Mouse (Mus musculus) large intestine, adult 2 months (tissue): ENCODE results near the gene Pcgf3. TPM values are rescaled to one million over a fixed set of nuclear protein-coding genes. Genes with fewer than 3 reads are reported as not detected.
"Not testable (repeated sequence)": the region's sequence is repeated elsewhere in the genome, so short reads cannot be mapped to it uniquely, and the experiment has no call there.

Experiments
- DNase-seq: peaks from one replicate; pipeline ENCODE4 v3.0.0-alpha.2; 2012; ENCODE audit warnings: low read depth, low spot score
- WGBS: fragments of 180-500 bp; shearing (Covaris S2); methylation state at CpG from one replicate; pipeline ENCODE4 v1.1.7; 2018; 5-methylcytosine and 5-hydroxymethylcytosine counted together
- polyA plus RNA-seq: library from polyadenylated mRNA; depleted of rRNA; stranded (reverse); fragments of >200 nt; gene quantifications from 2 replicates; pipeline ENCODE4 v1.2.3, GENCODE M21; 2012

The Pcgf3 gene
- polyA plus RNA-seq, 1 experiment, result 10.4 TPM

DNA sequence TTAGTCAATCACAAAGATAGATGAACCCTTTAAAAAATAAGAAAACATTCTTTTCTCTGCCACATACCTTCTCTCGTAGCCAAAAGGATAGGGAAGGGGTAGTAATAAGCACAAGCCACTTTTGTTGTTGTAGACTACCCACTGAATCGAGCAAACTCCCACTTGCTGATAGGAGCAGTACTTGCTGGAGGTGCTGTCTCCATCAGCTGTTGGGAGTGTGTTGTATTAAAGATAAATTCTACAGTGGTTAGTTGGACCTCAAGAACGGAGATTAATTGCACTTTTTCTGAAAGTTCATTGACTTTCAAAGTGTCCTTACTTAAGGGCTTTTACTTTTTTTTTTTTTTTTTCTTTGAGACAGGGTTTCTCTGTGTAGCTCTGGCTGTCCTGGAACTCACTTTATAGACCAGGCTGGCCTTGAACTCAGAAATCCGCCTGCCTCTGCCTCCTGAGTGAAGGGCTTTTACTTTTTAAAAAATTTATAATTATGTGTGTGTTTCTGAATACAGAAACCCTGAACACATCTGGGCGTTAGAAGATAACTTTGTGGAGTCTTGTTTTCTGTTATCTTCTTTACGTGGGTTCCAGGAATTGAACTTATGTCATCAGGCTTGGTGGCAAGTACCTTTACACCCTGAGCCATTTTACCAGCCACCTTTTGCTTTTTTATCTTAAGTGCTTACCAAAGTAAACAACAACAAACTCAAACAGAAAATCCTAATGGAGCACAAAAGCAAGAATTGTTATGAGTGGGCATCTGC, 4.3 kb downstream of the Pcgf3 start:
- WGBS, result 86% methylated on average over 6 of the region's 6 CpGs
- no peak for DNase-seq

DNA sequence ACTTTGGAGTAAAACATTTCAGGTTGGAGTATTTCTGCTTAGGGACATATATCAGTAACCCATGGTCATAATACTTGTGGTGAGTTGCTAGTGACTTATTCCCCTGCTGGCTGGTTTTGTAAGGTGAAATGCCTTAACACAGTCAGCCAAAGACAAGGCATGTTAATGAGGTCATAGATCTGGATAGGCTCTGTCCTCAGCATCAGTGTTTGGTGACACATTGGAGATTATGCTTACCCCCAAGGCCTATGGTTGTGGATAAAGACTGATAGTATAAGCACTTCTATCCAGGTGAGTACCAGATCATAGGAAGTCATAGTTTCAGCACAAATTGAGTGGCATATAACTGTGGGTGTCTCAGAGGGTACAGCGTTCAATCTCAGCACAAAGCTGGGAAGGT, 5.6 kb downstream of the Pcgf3 start:
- WGBS, result 93% methylated on average over 1 of the region's 1 CpGs
- DNase-seq, result no peak

DNA sequence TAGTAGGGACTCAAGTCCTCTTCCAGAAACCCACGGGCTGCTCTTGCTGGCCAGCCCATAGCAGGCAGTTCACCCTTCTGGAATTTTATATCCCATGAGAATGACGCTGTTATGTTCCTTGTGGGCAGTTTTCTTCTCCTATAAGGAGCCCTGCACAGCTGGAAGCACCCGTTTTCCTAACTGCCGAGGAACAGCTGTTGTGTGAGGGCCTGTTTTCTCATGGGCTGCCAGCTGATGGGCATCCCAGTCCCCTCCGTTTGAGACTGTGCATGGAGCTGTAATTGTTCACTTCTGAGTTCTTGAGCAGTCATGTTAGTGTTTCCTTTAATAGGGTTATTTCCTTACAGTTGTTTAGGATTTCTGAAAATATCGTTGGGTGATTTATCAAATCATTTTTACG, 8.6 kb downstream of the Pcgf3 start:
- WGBS, result 65% methylated on average over 7 of the region's 7 CpGs
- no peak for DNase-seq

DNA sequence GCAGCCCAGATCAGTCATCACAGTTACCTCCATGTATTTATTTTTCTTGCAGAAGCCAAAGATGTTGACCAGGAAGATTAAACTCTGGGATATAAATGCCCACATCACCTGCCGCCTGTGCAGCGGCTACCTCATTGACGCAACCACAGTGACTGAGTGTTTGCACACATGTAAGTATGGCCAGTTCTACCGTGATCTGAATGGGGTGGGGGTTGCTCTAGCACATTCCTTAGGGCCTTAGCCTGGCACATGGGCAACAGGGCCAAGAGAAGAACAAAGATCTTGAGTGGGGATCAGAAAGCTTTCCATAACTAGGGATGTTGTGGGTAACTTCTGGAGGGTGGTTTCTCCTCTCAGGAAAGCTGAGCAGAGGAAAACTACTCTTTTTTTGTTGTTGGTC, 12.7 kb downstream of the Pcgf3 start:
- no peak for DNase-seq
- WGBS, result 85% methylated on average over 4 of the region's 4 CpGs

DNA sequence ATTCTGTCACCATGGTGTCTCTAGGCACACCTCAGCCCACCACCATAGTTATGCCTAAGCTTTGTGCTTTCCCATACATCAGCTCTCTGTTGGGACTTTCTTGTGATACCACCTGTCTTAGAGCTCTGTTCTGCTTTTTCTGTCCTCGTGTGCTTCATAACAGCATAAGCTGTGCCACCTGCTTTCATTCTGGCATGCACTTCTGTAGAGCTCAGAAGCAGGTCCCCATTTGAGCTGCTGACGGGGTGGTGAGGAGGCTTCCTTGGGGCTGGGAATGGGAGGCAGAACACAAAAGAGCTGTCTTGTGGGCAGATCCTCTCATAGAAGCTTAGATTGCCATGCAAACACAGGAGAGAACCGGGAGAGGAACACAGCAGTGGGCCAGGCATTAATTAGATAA, 14.9 kb downstream of the Pcgf3 start:
- WGBS, result 93% methylated on average over 3 of the region's 3 CpGs
- DNase-seq, result no peak

DNA sequence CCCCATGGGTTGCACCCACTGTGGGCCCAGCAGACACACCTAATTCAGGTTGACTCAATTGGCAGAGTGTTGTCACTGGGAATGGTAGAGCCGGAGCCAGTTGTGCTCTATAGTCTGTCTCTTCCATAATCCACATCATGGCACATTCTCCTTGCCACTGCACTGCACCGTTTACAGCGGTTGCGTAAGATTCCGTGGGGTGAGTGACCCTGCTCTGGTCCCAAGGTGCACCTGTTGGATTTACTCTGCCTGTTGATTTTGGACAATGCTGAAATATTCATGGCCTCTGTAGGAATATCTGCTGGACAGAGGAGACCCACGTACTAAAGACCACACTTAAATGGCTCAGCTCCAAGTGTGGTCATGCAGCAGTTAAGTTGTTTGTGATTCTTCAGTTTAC, 22.0 kb downstream of the Pcgf3 start:
- no peak for DNase-seq
- WGBS, result 80% methylated on average over 6 of the region's 6 CpGs

DNA sequence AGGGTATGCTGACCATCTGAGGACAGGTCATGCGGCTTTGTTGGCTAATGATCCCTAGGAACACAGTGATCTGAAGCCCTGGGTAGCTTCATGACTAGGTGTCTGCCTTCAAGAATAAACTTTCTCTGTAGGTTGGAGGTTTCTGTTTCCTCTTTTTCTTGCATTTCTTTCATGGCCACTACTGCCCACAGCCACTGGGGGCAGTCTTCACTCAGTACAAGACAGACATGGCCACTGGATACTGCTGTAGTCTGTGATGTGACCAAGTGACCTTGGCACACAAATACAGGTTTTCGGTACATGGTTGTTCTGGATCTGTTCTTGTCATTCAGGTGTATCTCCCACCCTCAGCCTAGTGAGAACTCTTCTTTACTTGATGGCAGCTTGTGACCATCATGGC, 24.2 kb downstream of the Pcgf3 start:
- DNase-seq, result no peak
- 91% methylated on average over 2 of the region's 2 CpGs for WGBS

DNA sequence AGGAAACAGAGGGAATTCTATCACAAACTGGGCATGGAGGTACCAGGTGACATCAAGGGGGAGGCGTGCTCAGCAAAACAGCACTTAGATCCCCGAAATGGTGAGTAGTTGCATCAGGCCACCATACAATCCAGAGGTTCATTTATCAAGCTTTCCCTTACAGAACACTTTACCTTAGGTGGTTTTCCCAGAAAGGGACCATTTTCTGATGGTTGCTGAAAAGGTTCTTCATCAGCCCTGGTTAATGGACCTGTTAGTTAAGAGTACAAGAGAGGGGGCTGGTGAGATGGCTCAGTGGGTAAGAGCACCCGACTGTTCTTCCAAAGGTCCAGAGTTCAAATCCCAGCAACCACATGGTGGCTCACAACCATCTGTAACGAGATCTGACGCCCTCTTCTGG, 25.1 kb downstream of the Pcgf3 start:
- not testable (repeated sequence) for DNase-seq
- WGBS, result 95% methylated on average over 5 of the region's 5 CpGs

DNA sequence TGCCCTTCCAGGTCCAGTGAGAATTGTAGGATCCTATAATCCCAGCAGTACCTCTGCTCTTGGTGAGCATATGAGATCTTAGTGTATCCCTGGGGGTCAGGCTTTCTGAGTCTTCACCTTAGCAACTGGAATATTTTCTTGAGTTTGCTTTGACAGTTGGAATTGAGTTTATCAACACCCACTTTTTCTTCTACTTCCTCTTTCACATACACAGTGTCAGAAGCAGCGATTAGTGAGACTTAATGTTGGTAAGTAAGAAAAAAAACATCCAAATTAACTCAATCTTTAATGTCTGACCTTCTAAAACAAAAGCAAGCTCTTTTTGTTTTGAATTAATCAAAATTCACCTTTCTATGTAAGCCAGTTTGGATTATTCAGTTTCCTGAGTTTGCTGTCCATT, 40.5 kb downstream of the Pcgf3 start:
- no peak for DNase-seq
- 90% methylated on average over 1 of the region's 1 CpGs for whole genome bisulfite sequencing

DNA sequence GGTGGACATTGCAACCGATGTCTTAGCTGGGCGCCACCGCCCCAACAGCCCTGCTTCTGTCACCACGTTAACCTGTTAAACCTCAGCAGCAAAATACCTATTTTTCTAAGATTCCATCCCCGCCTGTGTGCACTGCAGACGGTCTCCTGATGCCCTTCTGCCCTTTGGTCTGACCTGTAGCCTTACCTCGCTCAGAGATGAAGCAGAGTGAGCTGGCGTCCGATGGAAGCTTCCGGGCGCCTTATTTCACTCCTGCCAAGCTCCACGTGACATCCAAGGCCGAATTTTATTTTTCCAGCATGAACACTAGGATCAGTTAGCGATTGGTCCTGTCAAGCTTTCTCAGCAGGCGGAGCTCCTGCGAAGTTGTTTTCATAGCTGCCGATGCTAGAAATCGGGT, 41.3 kb downstream of the Pcgf3 start:
- WGBS, result 91% methylated on average over 18 of the region's 18 CpGs
- DNase-seq, result no peak

DNA sequence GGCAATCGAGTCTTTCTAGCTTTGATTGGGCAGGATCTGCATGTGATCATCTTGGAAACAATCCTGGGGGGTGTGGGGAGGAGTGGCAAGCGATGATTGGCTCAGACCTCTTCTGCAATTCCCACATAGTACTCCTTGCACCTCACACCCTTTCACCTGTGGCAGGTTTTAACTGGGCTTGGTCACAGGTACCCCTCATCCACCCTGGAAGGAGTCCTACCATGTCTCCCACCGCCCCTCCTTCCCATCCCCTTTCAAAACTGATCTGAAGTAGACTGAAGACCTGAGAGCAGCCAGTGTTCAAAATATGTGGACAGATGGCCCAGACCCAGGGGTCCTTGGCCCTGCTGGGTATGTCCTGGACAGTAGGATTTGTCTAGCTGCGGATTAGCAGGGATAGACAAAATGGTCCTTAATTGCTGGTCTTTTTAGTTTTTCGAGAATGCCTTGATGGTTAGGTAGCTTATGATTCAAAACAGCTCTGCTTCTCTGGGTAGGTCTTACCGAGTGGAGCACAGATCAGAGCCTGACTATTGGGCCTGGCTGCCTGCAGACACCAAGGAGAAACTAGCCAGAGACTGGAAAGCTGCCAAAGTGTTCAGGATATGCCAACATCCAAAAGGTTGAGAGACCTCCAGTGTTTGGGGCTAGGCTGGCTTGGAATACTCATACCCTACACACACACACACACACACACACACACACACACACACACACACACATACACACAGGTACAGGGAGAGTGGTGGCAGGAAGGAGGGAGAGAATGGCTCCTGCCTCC, 54.7 kb downstream of the Pcgf3 start:
- DNase-seq, result no peak
- WGBS, result 59% methylated on average over 6 of the region's 6 CpGs

DNA sequence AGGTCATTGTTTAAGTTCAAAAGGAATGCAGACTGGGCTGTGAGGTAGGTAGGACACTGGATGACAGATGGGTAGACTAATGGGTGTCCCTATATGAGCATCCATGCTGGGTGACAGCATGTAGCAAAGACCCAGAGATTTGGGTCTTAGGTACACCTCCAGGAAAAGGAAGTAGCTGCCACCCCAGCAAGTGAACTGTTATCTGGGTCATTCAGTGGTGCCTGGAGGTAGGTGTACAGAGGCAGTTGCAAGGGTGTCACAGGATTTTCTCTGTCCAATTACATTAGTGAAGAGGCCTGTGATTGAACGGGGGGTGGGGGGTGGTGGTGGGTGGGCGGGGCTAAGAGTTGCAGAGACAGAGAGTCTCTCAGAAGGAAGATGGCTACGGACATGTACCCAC, 55.6 kb downstream of the Pcgf3 start:
- 76% methylated on average over 3 of the region's 3 CpGs for WGBS
- DNase-seq, result no peak

DNA sequence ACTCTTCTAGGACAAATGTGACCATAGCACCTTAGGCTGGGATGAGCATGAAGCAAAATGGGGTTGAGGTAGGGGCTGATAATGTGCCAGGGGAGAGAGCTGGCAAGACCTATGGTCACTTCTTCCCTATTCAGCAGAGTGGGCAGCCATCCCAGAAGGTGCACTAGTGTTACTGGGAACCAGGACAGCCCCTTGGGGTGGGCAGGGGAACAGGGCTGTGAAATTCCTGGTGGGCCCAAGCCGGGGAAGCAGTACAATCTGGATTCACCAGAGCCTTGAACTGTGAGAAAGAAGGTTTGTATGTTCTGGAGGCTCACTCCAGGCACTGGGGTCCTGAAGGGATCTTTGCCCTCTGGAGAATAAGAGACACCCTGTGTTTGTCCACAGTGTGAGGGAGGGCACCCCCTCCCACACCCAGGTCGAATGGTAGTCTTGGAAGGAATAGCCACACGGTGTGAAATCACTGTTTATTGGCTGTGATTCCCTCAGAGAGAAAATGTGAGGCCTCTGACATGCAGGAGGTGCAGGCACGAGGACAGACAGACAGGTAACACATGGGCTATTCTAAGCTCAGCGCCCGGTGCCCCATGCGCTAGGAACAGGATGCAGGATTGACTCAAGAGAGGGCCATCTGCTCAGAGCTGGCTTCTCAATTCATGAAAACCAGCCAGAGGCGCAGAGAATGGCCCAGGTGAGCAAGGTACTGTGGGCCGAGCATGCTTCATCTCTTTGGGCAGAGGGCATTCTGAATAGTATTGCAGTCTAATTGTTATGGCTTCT, 57.3 kb downstream of the Pcgf3 start:
- DNase-seq, result no peak
- WGBS, result 64% methylated on average over 9 of the region's 9 CpGs

DNA sequence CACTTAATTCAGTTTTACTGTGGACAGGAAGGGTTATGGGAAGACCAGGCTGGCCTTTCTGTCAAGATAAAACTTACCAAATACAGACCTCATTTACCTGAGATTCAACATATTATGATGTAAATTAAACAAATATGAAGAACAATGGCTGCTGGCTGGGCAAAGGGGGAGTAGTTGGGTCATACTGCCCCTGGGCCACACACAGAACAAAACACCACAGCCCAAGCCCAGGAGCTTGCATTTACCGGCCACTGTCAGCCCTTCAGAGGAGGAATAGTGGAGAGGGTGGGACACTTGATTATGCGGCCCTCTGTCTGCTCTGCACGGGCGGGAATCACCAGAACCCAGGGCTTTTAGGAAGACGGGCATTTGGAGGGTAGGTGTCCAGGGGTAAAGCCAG, 57.9 kb downstream of the Pcgf3 start:
- no peak for DNase-seq
- WGBS, result 78% methylated on average over 5 of the region's 5 CpGs

DNA sequence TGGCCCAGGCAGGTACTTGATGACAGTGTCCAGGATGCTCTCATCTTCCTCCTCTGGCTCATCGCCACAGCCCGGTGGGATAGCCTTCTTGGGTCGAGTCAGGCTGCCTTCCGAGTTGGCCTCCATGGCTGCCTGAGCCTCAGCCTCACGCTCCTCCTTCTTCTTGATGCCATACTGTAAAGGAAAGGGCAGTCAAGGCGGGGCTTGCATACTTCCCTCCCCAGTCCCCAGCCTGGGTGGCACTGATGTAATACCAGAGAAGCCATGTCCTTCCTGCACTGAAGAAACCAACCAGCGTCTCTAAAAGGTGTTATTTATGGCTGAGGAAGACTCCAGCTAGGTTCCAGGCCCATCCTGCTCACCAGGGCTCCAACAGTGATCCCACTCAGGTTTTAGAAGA, 59.1 kb downstream of the Pcgf3 start:
- DNase-seq, result no peak
- 62% methylated on average over 7 of the region's 7 CpGs for WGBS

DNA sequence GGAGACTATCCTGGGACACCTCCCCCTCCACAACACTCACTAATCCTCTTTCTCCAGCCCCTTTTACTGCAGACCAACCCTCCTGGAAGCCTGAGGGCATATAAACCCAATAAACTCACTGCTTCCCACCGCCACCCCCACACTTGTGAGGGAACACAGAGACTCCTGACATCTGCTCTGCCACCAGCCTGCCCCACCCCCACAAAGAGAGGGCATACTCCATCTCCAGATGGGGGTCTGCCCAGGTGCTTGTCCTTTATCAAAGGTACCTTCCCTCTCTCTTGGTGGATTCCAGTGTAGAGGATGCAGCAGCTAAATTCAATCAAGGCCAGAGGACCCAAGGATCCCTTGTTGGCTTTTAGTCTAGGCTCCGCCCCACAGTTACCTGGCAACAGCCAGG, 60.0 kb downstream of the Pcgf3 start:
- WGBS, result 35% methylated on average over 2 of the region's 2 CpGs
- no peak for DNase-seq

DNA sequence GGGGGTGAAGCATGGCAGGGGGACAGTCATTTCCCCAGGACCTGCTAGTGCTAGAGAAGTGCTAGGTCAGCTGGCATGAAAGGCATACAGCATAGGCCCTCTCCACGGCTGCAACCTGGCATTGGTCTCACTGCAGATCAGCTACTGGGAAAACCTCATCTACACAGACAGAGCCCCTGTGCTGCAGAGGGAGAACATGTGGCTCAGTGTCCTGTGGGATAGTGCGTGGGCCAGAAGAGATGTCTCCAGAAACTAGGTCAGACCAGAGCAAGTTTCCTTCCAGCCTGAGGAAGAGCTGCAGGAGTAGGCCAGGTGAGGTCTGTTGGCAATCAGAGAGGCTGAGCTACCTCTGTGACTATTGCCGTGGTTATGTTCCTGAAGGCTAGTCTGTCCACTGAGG, 60.9 kb downstream of the Pcgf3 start:
- no peak for DNase-seq
- 59% methylated on average over 3 of the region's 3 CpGs for WGBS

DNA sequence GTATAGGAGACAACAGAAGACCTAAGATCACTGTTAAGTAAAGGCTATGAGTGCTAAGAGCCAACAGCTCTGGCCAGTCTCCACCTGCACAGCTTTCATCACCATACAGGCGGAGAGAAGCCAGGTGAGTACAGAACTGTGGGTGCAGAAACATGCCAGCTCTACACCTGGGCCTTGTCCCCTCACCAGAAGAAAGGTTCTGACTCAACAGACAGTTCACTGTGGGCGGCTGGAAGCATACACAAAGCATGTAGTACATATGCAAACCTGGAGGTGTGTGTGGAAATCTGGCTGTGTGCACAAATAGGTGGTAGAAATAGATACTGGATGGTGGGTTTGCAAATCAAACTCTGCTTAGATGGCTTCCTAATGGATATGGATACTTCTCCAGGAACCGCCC, 61.6 kb downstream of the Pcgf3 start:
- WGBS, result 88% methylated on average over 3 of the region's 3 CpGs
- no peak for DNase-seq

DNA sequence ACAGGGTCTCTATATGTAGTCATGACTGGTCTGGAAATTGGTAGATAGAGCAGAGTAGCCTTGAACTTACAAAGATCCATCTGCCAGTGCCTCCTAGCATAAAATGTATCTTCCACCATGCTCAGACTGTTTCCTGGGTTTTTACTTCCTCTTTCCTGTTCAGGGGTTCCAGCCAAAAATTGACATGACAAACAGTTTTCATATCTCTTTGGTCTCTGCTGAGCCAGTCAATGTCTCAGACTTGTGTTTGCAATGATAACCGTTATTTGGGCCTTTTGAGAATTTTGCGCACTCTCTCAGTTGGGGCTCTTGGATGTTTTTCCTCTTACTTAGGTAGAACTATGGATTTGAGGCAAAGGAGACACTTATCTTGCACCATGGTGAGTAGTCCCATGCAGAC, 73.2 kb downstream of the Pcgf3 start:
- WGBS, result 95% methylated on average over 2 of the region's 2 CpGs
- DNase-seq, result no peak

DNA sequence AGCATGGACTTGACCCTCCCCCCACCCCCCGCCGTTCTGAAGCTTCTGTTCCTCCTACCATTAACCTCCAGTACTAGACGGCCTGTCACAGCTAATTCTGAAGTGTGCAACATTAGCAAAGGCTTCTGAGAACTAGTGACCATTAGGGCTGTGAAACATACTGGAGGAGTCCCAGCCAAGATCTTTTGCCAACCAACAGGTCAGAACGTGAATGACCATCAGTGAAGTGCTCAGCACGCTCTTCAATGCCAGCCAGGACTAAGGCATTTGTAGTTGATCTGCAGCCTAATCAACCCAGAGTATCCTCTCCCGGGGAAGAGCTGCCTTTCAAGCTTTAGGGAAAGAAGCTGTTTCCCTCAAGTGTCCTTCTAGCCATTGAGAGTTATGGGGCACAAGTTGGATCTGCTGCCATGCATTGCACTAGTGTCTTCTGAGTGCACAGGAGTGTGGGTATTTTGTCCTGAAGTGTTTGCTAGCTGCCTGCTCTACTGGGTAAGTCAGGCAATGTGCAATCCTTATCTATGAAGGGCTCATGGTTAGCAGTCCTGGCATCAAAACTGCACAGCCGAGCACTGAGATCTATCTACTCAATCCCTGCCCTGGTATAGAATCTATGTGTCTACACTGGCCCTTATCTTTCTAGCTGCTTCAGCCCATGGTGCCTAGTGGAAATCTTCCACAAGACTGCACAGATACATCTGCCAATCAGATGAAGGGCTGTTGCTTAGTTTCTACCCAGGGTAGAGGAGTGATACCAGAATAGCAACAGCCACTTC, 82.7 kb downstream of the Pcgf3 start:
- 67% methylated on average over 7 of the region's 7 CpGs for WGBS
- no peak for DNase-seq
